Mouse (Mus musculus) hematopoietic multipotent progenitor cell, adult 10-12 weeks (in vitro differentiated cells): ENCODE measurements around the gene Gm20736. TPM values are rescaled to one million over a fixed set of nuclear protein-coding genes. Genes with fewer than 3 reads are reported as not detected.

Experiments
- polyA plus RNA-seq: library from polyadenylated mRNA; stranded (reverse); fragments of >175 nt; gene quantifications from 2 replicates; pipeline ENCODE4 v1.2.3, GENCODE M21; 2012; ENCODE audit warnings: low replicate concordance

Gene Gm20736
- polyA plus RNA-seq = not detected in 2 replicates

DNA sequence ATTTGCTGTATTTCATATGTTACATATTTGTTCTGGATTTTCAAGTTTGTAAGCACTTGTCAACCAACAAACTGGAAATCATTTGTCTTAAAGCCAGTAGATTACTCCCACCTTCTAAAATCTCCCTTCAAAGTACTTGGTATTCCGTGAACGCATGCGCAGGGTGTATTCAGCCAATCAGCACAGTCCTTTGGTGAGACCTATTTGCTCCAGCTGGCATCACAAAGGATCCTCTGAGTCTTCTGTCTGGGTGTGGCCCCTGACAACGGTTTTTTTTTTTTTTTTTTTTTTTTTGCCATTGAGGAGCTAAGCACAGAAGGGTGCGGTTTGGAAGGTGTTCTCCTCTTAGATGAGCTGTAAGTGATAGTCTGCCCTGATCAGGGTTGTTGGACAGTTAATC lies at the start of gene Gm20736:
TSS of gene Gm20736 (plus strand) at position 301 of the 400 bp plus-strand sequence.

Other genes with a start within 250 kb of the Gm20736 start
- gene Gm20924, start 170.2 kb upstream of the Gm20736 start, polyA plus RNA-seq = not detected in 2 replicates